15 mouse cellular contexts compared by ENCODE assay signal in genomic region chr1:33906216-33906615, GRCm38 (mm10). TPM values are rescaled to one million over a fixed set of nuclear protein-coding genes. Genes with fewer than 3 reads are reported as not detected.
DNase-seq lines count a peak whose midpoint lies in the region; ATAC-seq and TF ChIP-seq lines count a peak whose summit lies in the region.
"Had no signal": no experiment of that assay in that cellular context is flagged by ENCODE, and none has a peak within 500 bp of the region (broad histone marks: within the 10 kb centered on the region; RNA-seq: fewer than 3 reads in every experiment).

No protein-coding gene starts in this region.

- TF ChIP-seq POLR2A in myocyte (IDR thresholded peaks at IDR 0.05; ENCODE audit: insufficient read length, low read depth), result no peak

- no peaks in the 10 kb centered on the region for H3K36me3 ChIP-seq in liver, embryonic 11.5 days (ENCODE audit: control insufficient read depth, insufficient read depth, low read length)
- no peaks in the 10 kb centered on the region for H3K36me3 ChIP-seq in liver, postnatal 0 days (replicated peaks; ENCODE audit: insufficient read depth, low read length)
- H3K36me3 ChIP-seq in forebrain, postnatal 0 days (ENCODE audit: insufficient read depth), result no peaks in the 10 kb centered on the region
- no peaks in the 10 kb centered on the region for H3K36me3 ChIP-seq in myocyte (ENCODE audit: control insufficient read depth, insufficient read depth)
- H3K36me3 ChIP-seq: embryonic facial prominence, embryonic 15.5 days; heart, embryonic 13.5 days; intestine, embryonic 15.5 days had no signal

- H3K79me2 ChIP-seq in myocyte (ENCODE audit: control insufficient read depth, insufficient read depth), result peaks cover 28% of the 10 kb centered on the region

- no peak overlapping the region for H3K4me3 ChIP-seq in liver, embryonic 11.5 days (ENCODE audit: low read depth, low read length)
- H3K4me3 ChIP-seq in liver, postnatal 0 days (ENCODE audit: low read depth, low read length), result no peak overlapping the region
- peak overlapping the region; percentile 79 for H3K4me3 ChIP-seq in forebrain, postnatal 0 days (ENCODE audit: low read depth, low read length)
- H3K4me3 ChIP-seq in myocyte, result peak overlapping the region; percentile 68

- H3K27me3 ChIP-seq in liver, embryonic 11.5 days (replicated peaks; ENCODE audit: control insufficient read depth, insufficient read depth, low read length), result peaks cover 69% of the 10 kb centered on the region
- peaks cover 38% of the 10 kb centered on the region for H3K27me3 ChIP-seq in liver, postnatal 0 days (ENCODE audit: insufficient read depth, low read length)
- no peaks in the 10 kb centered on the region for H3K27me3 ChIP-seq in forebrain, postnatal 0 days (ENCODE audit: insufficient read depth, low read length)
- H3K27me3 ChIP-seq in myocyte (ENCODE audit: control insufficient read depth, insufficient read depth, insufficient read length), result no peaks in the 10 kb centered on the region

- WGBS in liver, embryonic 11.5 days, result 26% methylated on average over 10 of the region's 10 CpGs
- WGBS in liver, postnatal 0 days (ENCODE audit: insufficient replicate concordance), result 32% methylated on average over 10 of the region's 10 CpGs
- 32% methylated on average over 10 of the region's 10 CpGs for WGBS in forebrain, postnatal 0 days

- no peak overlapping the region for H3K9ac ChIP-seq in liver, embryonic 11.5 days (ENCODE audit: low read depth, low read length)
- no peak overlapping the region for H3K9ac ChIP-seq in liver, postnatal 0 days (replicated peaks)
- peak overlapping the region; percentile 81 for H3K9ac ChIP-seq in forebrain, postnatal 0 days
- H3K9ac ChIP-seq: embryonic facial prominence, embryonic 15.5 days; intestine, embryonic 15.5 days had no signal

- peak; percentile 21 to 26 for DNase-seq in cerebellum, postnatal 10 days
- no peak for DNase-seq in liver, embryonic 11.5 days (ENCODE audit: low spot score)
- DNase-seq in liver, postnatal 0 days, result no peak
- DNase-seq in forebrain, postnatal 0 days, result peak; percentile 27
- DNase-seq in frontal cortex, adult 2 months (ENCODE audit: extremely low spot score in 1 of 2, low spot score in 1 of 2), result no peak
- DNase-seq in thymus, postnatal 0 days (ENCODE audit: low spot score), result no peak
- DNase-seq: kidney, postnatal 14 days; lung, adult 2 months; right cerebral cortex, postnatal 25 days had no signal

- ATAC-seq in cerebellum, adult (ENCODE audit: insufficient number of reproducible peaks, low FRiP score, low TSS enrichment), result no peak
- no peak for ATAC-seq in liver, embryonic 11.5 days (replicated peaks; ENCODE audit: low FRiP score)
- ATAC-seq in liver, postnatal 0 days, result no peak
- no peak for ATAC-seq in forebrain, postnatal 0 days

- H3K4me2 ChIP-seq in liver, embryonic 11.5 days, result peak overlapping the region; percentile 20; the same call in 1 of the 2 replicates
- H3K4me2 ChIP-seq in liver, postnatal 0 days (ENCODE audit: low read depth, low read length), result no peak overlapping the region
- H3K4me2 ChIP-seq in forebrain, postnatal 0 days (ENCODE audit: low read depth), result peak overlapping the region; percentile 71
- peak overlapping the region; percentile 92 for H3K4me2 ChIP-seq in myocyte (ENCODE audit: low read depth)

- peaks cover 3% of the 10 kb centered on the region; the same call in 1 of the 2 replicates for H3K4me1 ChIP-seq in liver, embryonic 11.5 days (replicated peaks; ENCODE audit: control insufficient read depth, insufficient read depth, low read length)
- H3K4me1 ChIP-seq in liver, postnatal 0 days (ENCODE audit: insufficient read depth), result peaks cover 4% of the 10 kb centered on the region; the same call in 1 of the 2 replicates
- H3K4me1 ChIP-seq in forebrain, postnatal 0 days (ENCODE audit: insufficient read depth), result peaks cover 9% of the 10 kb centered on the region; the same call in 1 of the 2 replicates

- H3K9me3 ChIP-seq in liver, embryonic 11.5 days (ENCODE audit: control insufficient read depth, low read length), result no peaks in the 10 kb centered on the region
- no peaks in the 10 kb centered on the region for H3K9me3 ChIP-seq in liver, postnatal 0 days (ENCODE audit: low read length)
- no peaks in the 10 kb centered on the region for H3K9me3 ChIP-seq in forebrain, postnatal 0 days (ENCODE audit: low read length)
- H3K9me3 ChIP-seq: embryonic facial prominence, embryonic 15.5 days; heart, embryonic 13.5 days; intestine, embryonic 15.5 days had no signal

- H3K27ac ChIP-seq in liver, embryonic 11.5 days (ENCODE audit: low read depth, low read length), result no peak overlapping the region
- H3K27ac ChIP-seq in liver, postnatal 0 days (ENCODE audit: low read depth), result no peak overlapping the region
- H3K27ac ChIP-seq in forebrain, postnatal 0 days (ENCODE audit: low read depth, low read length), result no peak overlapping the region
- H3K27ac ChIP-seq: embryonic facial prominence, embryonic 15.5 days; heart, embryonic 13.5 days; intestine, embryonic 15.5 days had no signal

- H3ac ChIP-seq in myocyte (ENCODE audit: control insufficient read depth, insufficient read length), result no peak overlapping the region

- no peak for TF ChIP-seq EP300 in liver, postnatal 0 days (IDR thresholded peaks at IDR 0.05; ENCODE audit: low read depth)

- no peak for TF ChIP-seq CTCF in liver, postnatal 0 days (IDR thresholded peaks at IDR 0.05; ENCODE audit: low read depth)
- no peak for TF ChIP-seq CTCF in forebrain, postnatal 0 days (IDR thresholded peaks at IDR 0.05; ENCODE audit: low read depth)

TF ChIP-seq in myocyte, 11 proteins besides CTCF, POLR2A, EP300 and RAD21:
- TF ChIP-seq CEBPB (IDR thresholded peaks at IDR 0.05; ENCODE audit: insufficient read depth, poor library complexity, severe bottlenecking) (no peak), REST (IDR thresholded peaks at IDR 0.05; ENCODE audit: insufficient read depth, insufficient read length) (no peak), MYOG (IDR thresholded peaks at IDR 0.05; ENCODE audit: control insufficient read depth in 1 of 3, insufficient read depth in 1 of 3, insufficient read length in 2 of 3, low read depth in 2 of 3) (no peak), MAX (IDR thresholded peaks at IDR 0.05; ENCODE audit: low read depth) (no peak), SRF (IDR thresholded peaks at IDR 0.05; ENCODE audit: control insufficient read depth, insufficient read length, low read depth) (no peak), MYOD1 (IDR thresholded peaks at IDR 0.05; ENCODE audit: control insufficient read depth in 1 of 3, insufficient read length in 2 of 3, low read depth in 2 of 3) (no peak), TCF12 (IDR thresholded peaks at IDR 0.05; ENCODE audit: insufficient read depth, poor library complexity, severe bottlenecking) (no peak), TCF3 (IDR thresholded peaks at IDR 0.05; ENCODE audit: insufficient read length, low read depth) (no peak), POLR2AphosphoS2 (IDR thresholded peaks at IDR 0.05; ENCODE audit: insufficient read length, low read depth) (no peak), USF1 (IDR thresholded peaks at IDR 0.05; ENCODE audit: low read depth) (no peak), E2F4 (IDR thresholded peaks at IDR 0.05; ENCODE audit: insufficient read depth) (no peak)

RNA-seq across cellular contexts. Expression of gene Bend6, which starts 1.4 kb away (rescaled TPM):
- 2.3 and 2.4 TPM in 2 replicates for polyA plus RNA-seq in liver, embryonic 11.5 days (2014; fragmentation: Nextera tagmentation; extraction: Ambion mirVana)
- polyA plus RNA-seq in liver, postnatal 0 days (2015; fragmentation: Nextera tagmentation; extraction: Ambion mirVana), result 0.12 and 0.22 TPM in 2 replicates
- 124 and 153 TPM in 2 replicates for total RNA-seq in forebrain, postnatal 0 days (2014; rRNA removed)
- 96.7 and 111 TPM in 2 replicates for polyA plus RNA-seq in forebrain, postnatal 0 days (2015; fragmentation: Nextera tagmentation; extraction: Ambion mirVana)
- polyA plus RNA-seq in myocyte (2012; fragmentation: generic; extraction: Trizol), result 3.8 TPM
- 93.6 and 97.2 TPM in 2 replicates for polyA plus RNA-seq in frontal cortex, adult 2 months (2012; rRNA removed)
- 0.68 and 0.72 TPM in 2 replicates for polyA plus RNA-seq in thymus, postnatal 0 days (2015; fragmentation: Nextera tagmentation; extraction: Ambion mirVana)
- total RNA-seq: megakaryocyte progenitor cell, adult 5-6 weeks had no signal

RNA-seq across cellular contexts. Expression of gene Dst, which starts 1.8 kb away (rescaled TPM):
- 9.4 and 9.5 TPM in 2 replicates for polyA plus RNA-seq in liver, embryonic 11.5 days (2014; fragmentation: Nextera tagmentation; extraction: Ambion mirVana)
- 6.0 and 6.4 TPM in 2 replicates for polyA plus RNA-seq in liver, postnatal 0 days (2015; fragmentation: Nextera tagmentation; extraction: Ambion mirVana)
- 127 and 134 TPM in 2 replicates for total RNA-seq in forebrain, postnatal 0 days (2014; rRNA removed)
- 16.3 and 23.1 TPM in 2 replicates for polyA plus RNA-seq in forebrain, postnatal 0 days (2015; fragmentation: Nextera tagmentation; extraction: Ambion mirVana)
- 49.7 TPM for polyA plus RNA-seq in myocyte (2012; fragmentation: generic; extraction: Trizol)
- polyA plus RNA-seq in frontal cortex, adult 2 months (2012; rRNA removed), result 80.7 and 80.9 TPM in 2 replicates
- 9.4 and 11.9 TPM in 2 replicates for polyA plus RNA-seq in thymus, postnatal 0 days (2015; fragmentation: Nextera tagmentation; extraction: Ambion mirVana)

Comparison
In these comparisons a context has a peak if more than half of its experiments do, and no peak if none do; other contexts are left out.
1. DNase-seq: peak in cerebellum, postnatal 10 days (2 of 2) and forebrain, postnatal 0 days (single experiment); none in liver, embryonic 11.5 days (single experiment), liver, postnatal 0 days (single experiment), frontal cortex, adult 2 months (0 of 2) and thymus, postnatal 0 days (single experiment).
2. H3K4me3 ChIP-seq: peak in forebrain, postnatal 0 days (single experiment) and myocyte (single experiment); none in liver, embryonic 11.5 days (single experiment) and liver, postnatal 0 days (single experiment).
3. RNA of gene Bend6, which starts 1.4 kb away (polyA plus RNA-seq): 96.7 to 111 TPM in forebrain, postnatal 0 days and 93.6 to 97.2 TPM in frontal cortex, adult 2 months; 3.8 TPM in myocyte (single experiment), 2.3 to 2.4 TPM in liver, embryonic 11.5 days, 0.68 to 0.72 TPM in thymus, postnatal 0 days and 0.12 to 0.22 TPM in liver, postnatal 0 days; every median in the first group is over 10 times any median in the second.